Mouse (Mus musculus) stomach, postnatal 0 days (tissue): ENCODE measurements around the gene Plekhj1. TPM values are rescaled to one million over a fixed set of nuclear protein-coding genes. Genes with fewer than 3 reads are reported as not detected.
A peak's percentile ranks its signal among the peaks of the same experiment; 100 is the strongest.

ENCODE experiments used
- ATAC-seq: fragments of 200-750 bp; cut with Nextera tagmentation; 2 replicates; pipeline ENCODE4 v1.8.0; 2017; ENCODE audit not compliant: low FRiP score, low TSS enrichment
- DNase-seq: peaks from one replicate; pipeline ENCODE4 v3.0.0-alpha.2; 2016; ENCODE audit warnings: low spot score
- H3K27ac ChIP-seq: fragments of 300-500 bp; sonication (generic); replicated peaks from 2 replicates; pipeline ENCODE4 v1.5.1; 2014; ENCODE audit warnings: mild to moderate bottlenecking, control low read depth
- H3K27me3 ChIP-seq: fragments of 300-500 bp; sonication (generic); 2 replicates; pipeline ENCODE4 v1.6.1; 2014; ENCODE audit warnings: low read length; ENCODE audit not compliant: control insufficient read depth, insufficient read depth
- H3K36me3 ChIP-seq: fragments of 300-500 bp; sonication (generic); 2 replicates; pipeline ENCODE4 v1.6.1; 2014; ENCODE audit warnings: low read length, mixed read lengths; ENCODE audit not compliant: control insufficient read depth, insufficient read depth
- H3K4me1 ChIP-seq: fragments of 300-500 bp; sonication (generic); replicated peaks from 2 replicates; pipeline ENCODE4 v1.6.1; 2014; ENCODE audit warnings: antibody characterized with exemption; ENCODE audit not compliant: control insufficient read depth, insufficient read depth
- H3K4me2 ChIP-seq: fragments of 300-500 bp; sonication (generic); replicated peaks from 2 replicates; pipeline ENCODE4 v1.6.1; 2014; ENCODE audit warnings: low read depth, mild to moderate bottlenecking, control low read depth, moderate library complexity
- H3K4me3 ChIP-seq: fragments of 300-500 bp; sonication (generic); 2 replicates; pipeline ENCODE4 v1.5.1; 2014; ENCODE audit warnings: low read depth, low read length, control low read depth
- H3K9ac ChIP-seq: fragments of 300-500 bp; sonication (generic); 2 replicates; pipeline ENCODE4 v1.6.1; 2014; ENCODE audit warnings: mild to moderate bottlenecking, low read length, control low read depth, mixed read lengths
- H3K9me3 ChIP-seq: fragments of 300-500 bp; sonication (generic); 2 replicates; pipeline ENCODE4 v1.6.1; 2016; ENCODE audit warnings: low read length; ENCODE audit not compliant: control insufficient read depth
- CTCF ChIP-seq: IDR thresholded peaks from 2 replicates; pipeline ENCODE4 v1.5.1; 2016; ENCODE audit warnings: antibody characterized with exemption, low read depth, mild to moderate bottlenecking, moderate library complexity
- EP300 ChIP-seq: optimal IDR thresholded peaks from 2 replicates; pipeline ENCODE3; 2016; ENCODE audit warnings: antibody characterized with exemption
- WGBS: fragments of 180-500 bp; shearing (Covaris S2); extraction: QIAGEN DNeasy Blood & Tissue Kit; methylation state at CpG from one replicate; pipeline ENCODE4 v1.1.7; 2014; 5-methylcytosine and 5-hydroxymethylcytosine counted together
- polyA plus RNA-seq: library from polyadenylated mRNA; unstranded; fragments of >200 nt; fragmentation: Nextera tagmentation; extraction: Ambion mirVana; gene quantifications from 2 replicates; pipeline ENCODE4 v1.2.1, GENCODE M21; 2015

The Plekhj1 gene
- polyA plus RNA-seq, 1 experiment from 2014 or later: 62.0 TPM

DNA sequence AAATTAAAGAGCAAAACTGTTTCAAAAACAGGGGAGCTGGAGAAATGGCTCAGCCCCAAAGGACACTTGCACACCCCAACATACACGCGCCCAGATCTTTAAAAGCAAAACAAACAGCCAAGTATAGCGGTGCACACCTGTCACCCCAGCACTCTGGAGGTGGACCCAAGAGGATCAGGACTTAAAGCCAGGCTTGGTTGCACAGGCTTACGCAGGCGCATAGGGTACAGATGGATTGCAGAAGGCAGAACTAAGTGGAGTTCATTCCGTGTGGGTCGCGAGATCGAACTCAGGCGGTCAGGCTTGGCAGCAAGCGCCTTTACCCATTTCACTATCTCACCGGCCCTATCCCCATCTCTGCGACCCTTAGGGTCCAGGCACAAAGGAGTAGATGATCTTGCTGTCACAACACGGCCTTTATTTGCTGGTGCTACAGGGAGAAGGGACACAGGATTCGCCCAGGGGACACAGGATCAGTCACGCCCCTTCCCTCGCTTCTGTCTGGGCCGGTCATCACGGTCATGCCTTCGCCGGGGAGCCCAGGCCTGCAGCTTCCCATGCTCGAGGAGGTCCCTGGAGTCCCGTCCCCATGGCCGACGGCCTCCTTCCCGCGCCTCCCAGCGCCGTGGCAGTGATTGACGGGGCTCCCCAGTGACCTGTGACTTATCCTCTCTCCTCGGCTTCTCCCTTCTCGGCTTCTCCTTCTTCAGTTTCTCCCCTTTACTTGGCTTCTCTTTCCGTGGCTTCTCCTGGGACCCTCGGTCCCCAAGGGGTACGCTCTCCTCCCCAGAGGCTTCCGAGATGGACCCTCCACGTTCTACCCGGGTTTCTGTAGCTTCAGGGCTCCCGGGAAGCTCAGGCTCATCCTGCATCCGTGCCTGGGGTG is 9.9 kb upstream of the Plekhj1 start:
- DNase-seq (no peak), ATAC-seq (no peak)
- Histone ChIP-seq H3K36me3 (peaks cover 10% of the 10 kb centered on the region), H3K27ac (no peak overlapping the region), H3K4me2 (peak overlapping the region; percentile 21; the same call in 1 of the 2 replicates), H3K27me3 (no peaks in the 10 kb centered on the region), H3K9me3 (no peaks in the 10 kb centered on the region), H3K4me3 (no peak overlapping the region), H3K4me1 (no peaks in the 10 kb centered on the region), H3K9ac (no peak overlapping the region; the same call in 1 of the 2 replicates)
- WGBS: 29% methylated on average over 40 of the region's 40 CpGs
- TF ChIP-seq EP300: no peak
- no peak for TF ChIP-seq CTCF

DNA sequence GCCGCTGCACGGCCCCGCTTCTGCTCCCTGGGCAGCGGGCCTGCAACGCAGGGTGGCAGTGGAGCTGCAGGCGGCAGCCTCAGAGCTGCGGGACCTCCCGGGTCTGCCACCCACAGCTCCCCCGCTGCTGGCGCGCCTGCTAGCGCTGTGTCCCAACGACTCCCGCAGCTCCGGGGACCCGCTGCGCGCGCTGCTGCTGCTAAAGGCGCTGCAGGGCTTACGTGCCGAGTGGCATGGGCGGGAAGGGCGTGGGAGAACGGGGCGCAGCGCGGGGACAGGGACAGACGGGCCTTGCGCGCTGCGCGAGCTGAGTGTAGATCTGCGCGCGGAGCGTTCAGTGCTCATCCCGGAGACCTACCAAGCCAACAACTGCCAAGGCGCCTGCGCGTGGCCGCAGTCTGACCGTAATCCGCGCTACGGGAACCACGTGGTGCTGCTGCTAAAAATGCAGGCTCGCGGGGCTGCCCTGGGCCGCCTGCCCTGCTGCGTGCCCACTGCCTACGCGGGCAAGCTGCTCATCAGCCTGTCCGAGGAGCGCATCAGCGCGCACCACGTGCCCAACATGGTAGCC is 8.7 kb upstream of the Plekhj1 start:
- TF ChIP-seq EP300: no peak
- 0 out of 2 replicates have a peak, but pooled peaks have one; percentile 10 for TF ChIP-seq CTCF
- DNase-seq (peak; percentile 69), ATAC-seq (peak; percentile 54)
- WGBS: 1% methylated on average over 52 of the region's 58 CpGs
- H3K27ac ChIP-seq: peak overlapping the region; percentile 49; the same call in 1 of the 2 replicates
- peak overlapping the region; percentile 58 for H3K9ac ChIP-seq
- H3K4me1 ChIP-seq: no peaks in the 10 kb centered on the region
- H3K27me3 ChIP-seq: no peaks in the 10 kb centered on the region
- H3K4me3 ChIP-seq: peak overlapping the region; percentile 43
- peak overlapping the region; percentile 88 for H3K4me2 ChIP-seq
- H3K36me3 ChIP-seq: peaks cover 21% of the 10 kb centered on the region
- H3K9me3 ChIP-seq: no peaks in the 10 kb centered on the region

DNA sequence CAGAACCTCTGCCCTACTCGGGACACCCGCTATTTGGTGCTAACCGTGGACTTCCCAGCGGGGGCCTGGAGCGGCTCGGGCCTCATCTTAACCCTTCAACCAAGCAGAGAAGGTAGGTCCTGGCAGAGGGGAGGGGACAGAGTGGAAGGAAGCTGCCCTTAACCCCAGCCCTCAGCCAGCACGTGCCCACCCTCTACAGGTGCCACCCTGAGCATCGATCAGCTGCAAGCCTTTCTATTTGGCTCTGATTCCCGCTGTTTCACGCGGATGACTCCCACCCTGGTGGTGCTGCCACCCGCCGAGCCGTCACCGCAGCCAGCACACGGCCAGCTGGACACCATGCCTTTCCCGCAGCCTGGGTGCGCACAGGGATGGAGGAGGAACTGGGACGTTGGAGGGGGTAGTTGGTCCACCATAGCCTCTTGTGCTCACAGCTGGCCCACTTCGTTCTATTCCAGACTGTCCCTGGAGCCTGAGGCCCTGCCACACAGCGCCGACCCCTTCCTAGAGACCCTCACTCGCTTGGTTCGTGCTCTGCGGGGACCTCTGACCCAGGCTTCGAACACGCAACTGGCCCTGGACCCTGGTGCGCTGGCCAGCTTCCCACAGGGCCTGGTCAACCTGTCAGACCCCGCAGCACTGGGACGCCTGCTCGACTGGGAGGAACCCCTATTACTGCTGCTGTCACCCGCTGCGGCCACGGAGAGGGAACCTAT is 8.1 kb upstream of the Plekhj1 start:
- DNase-seq (no peak), ATAC-seq (no peak)
- WGBS: 49% methylated on average over 31 of the region's 34 CpGs
- peaks cover 26% of the 10 kb centered on the region for H3K36me3 ChIP-seq
- H3K27me3 ChIP-seq: no peaks in the 10 kb centered on the region
- peak overlapping the region; percentile 43 for H3K4me3 ChIP-seq
- no peaks in the 10 kb centered on the region for H3K4me1 ChIP-seq
- H3K27ac ChIP-seq: 0 out of 2 replicates have a peak overlapping the region, but pooled peaks have one; percentile 49
- H3K9me3 ChIP-seq: no peaks in the 10 kb centered on the region
- peak overlapping the region; percentile 88 for H3K4me2 ChIP-seq
- H3K9ac ChIP-seq: peak overlapping the region; percentile 58
- no peak for TF ChIP-seq EP300
- TF ChIP-seq CTCF: no peak

DNA sequence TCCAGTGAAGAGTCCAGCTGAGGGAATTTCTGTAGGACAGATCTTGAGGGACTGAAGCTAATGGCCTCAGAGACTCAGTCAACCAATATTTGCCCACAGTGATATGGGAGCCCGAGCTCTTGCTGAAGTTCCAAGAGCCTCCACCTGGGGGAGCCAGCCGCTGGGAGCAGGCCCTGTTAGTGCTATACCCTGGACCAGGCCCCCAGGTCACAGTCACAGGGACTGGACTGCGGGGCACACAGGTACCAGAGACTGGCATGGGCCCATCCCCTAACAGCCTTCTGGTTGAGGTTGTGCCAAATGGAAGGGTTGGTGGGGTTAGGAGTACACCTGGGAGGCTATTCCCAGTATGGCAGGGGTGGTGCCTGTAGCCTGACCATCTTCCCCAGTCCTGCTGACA is 7.5 kb upstream of the Plekhj1 start:
- 13% methylated on average over 3 of the region's 3 CpGs for WGBS
- TF ChIP-seq CTCF (peak; percentile 84), EP300 (no peak)
- ATAC-seq (peak; percentile 69), DNase-seq (peak; percentile 91)
- Histone ChIP-seq H3K9me3 (no peaks in the 10 kb centered on the region), H3K4me2 (no peak overlapping the region), H3K27ac (no peak overlapping the region), H3K36me3 (peaks cover 30% of the 10 kb centered on the region), H3K4me3 (no peak overlapping the region), H3K9ac (no peak overlapping the region), H3K4me1 (no peaks in the 10 kb centered on the region), H3K27me3 (no peaks in the 10 kb centered on the region)

DNA sequence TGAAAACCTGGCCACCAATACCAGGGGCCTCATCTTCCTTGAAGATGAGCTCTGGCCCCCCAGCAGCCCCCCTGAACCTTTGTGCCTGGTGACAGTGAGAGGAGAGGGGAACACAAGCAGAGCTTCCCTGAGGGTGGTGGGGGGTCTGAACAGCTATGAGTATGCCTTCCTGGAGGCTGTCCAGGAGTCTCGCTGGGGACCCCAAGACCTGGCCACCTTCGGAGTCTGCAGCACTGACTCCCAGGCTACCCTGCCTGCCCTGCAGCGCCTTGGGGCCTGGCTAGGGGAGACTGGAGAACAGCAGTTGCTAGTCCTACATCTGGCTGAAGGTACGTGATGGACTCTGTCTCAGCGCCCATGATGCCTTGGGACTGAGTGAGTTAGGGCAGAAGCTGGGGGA is 6.9 kb upstream of the Plekhj1 start:
- H3K27me3 ChIP-seq: no peaks in the 10 kb centered on the region
- 65% methylated on average over 3 of the region's 5 CpGs for WGBS
- DNase-seq: peak; percentile 13
- H3K36me3 ChIP-seq: peaks cover 30% of the 10 kb centered on the region
- H3K4me3 ChIP-seq: no peak overlapping the region
- no peak for ATAC-seq
- H3K9ac ChIP-seq: no peak overlapping the region
- no peak overlapping the region for H3K4me2 ChIP-seq
- H3K27ac ChIP-seq: no peak overlapping the region
- no peaks in the 10 kb centered on the region for H3K4me1 ChIP-seq
- no peak for TF ChIP-seq CTCF
- TF ChIP-seq EP300: no peak
- no peaks in the 10 kb centered on the region for H3K9me3 ChIP-seq
